Mouse (Mus musculus) stomach, embryonic 14.5 days (tissue): ENCODE results near the gene Polr3b. TPM values are rescaled to one million over a fixed set of nuclear protein-coding genes. Genes with fewer than 3 reads are reported as not detected.

Source experiments
- ATAC-seq: fragments of 200-750 bp; cut with Nextera tagmentation; 2 replicates; pipeline ENCODE4 v1.8.0; 2017; ENCODE audit warnings: low read depth, moderate TSS enrichment; ENCODE audit not compliant: insufficient number of reproducible peaks, insufficient read depth, low FRiP score
- H3K27ac ChIP-seq: fragments of 300-500 bp; sonication (generic); 2 replicates; pipeline ENCODE4 v1.5.1; 2014; ENCODE audit warnings: mild to moderate bottlenecking, low read length, moderate library complexity, mixed read lengths
- H3K27me3 ChIP-seq: fragments of 300-500 bp; sonication (generic); 2 replicates; pipeline ENCODE4 v1.6.1; 2014; ENCODE audit warnings: low read length, control low read depth, mixed read lengths; ENCODE audit not compliant: control insufficient read depth, insufficient read depth
- H3K36me3 ChIP-seq: fragments of 300-500 bp; sonication (generic); 2 replicates; pipeline ENCODE4 v1.6.1; 2014; ENCODE audit warnings: mild to moderate bottlenecking, control low read depth, low read length, moderate library complexity, mixed read lengths; ENCODE audit not compliant: control insufficient read depth, insufficient read depth
- H3K4me1 ChIP-seq: fragments of 300-500 bp; sonication (generic); 2 replicates; pipeline ENCODE4 v1.6.1; 2014; ENCODE audit warnings: low read length, control low read depth, mixed read lengths; ENCODE audit not compliant: control insufficient read depth, insufficient read depth
- H3K4me2 ChIP-seq: fragments of 300-500 bp; sonication (generic); replicated peaks from 2 replicates; pipeline ENCODE4 v1.6.1; 2014; ENCODE audit warnings: low read depth, low read length, control low read depth
- H3K4me3 ChIP-seq: fragments of 300-500 bp; sonication (generic); 2 replicates; pipeline ENCODE4 v1.5.1; 2014; ENCODE audit warnings: low read depth, low read length, control low read depth
- H3K9ac ChIP-seq: fragments of 300-500 bp; sonication (generic); replicated peaks from 2 replicates; pipeline ENCODE4 v1.6.1; 2014; ENCODE audit warnings: low read depth, mild to moderate bottlenecking, control low read depth, low read length, moderate library complexity, mixed read lengths
- H3K9me3 ChIP-seq: fragments of 300-500 bp; sonication (generic); 2 replicates; pipeline ENCODE4 v1.6.1; 2016; ENCODE audit warnings: low read depth, low read length, control low read depth; ENCODE audit not compliant: control insufficient read depth
- WGBS: fragments of 180-500 bp; shearing (Covaris S2); extraction: QIAGEN DNeasy Blood & Tissue Kit; methylation state at CpG from one replicate; pipeline ENCODE4 v1.1.7; 2014; 5-methylcytosine and 5-hydroxymethylcytosine counted together
- polyA plus RNA-seq: library from polyadenylated mRNA; unstranded; fragments of >200 nt; fragmentation: Nextera tagmentation; extraction: Ambion mirVana; gene quantifications from 2 replicates; pipeline ENCODE4 v1.2.1, GENCODE M21; 2014

The Polr3b gene
- polyA plus RNA-seq: 13.7 and 16.9 TPM in 2 replicates

GRCm38 (mm10) chr10:84621826-84622790 is at the start of gene Polr3b:
Polr3b (plus strand) TSS chr10:84622292.
- Histone ChIP-seq H3K9me3 (no peaks in the 10 kb centered on the region), H3K27ac (peak within 1 kb of the TSS; percentile 91), H3K9ac (peak within 1 kb of the TSS; percentile 53; the same call in 1 of the 2 replicates), H3K4me2 (peak within 1 kb of the TSS; percentile 77), H3K36me3 (no peaks in the 10 kb centered on the region), H3K4me3 (peak within 1 kb of the TSS; percentile 53), H3K4me1 (0 out of 2 replicates have a peak, but pooled peaks cover 9% of the 10 kb centered on the region), H3K27me3 (no peaks in the 10 kb centered on the region)
- 8% methylated on average over 53 of the region's 53 CpGs for WGBS
- peak; percentile 96 for ATAC-seq

GRCm38 (mm10) chr10:84573671-84574420 is 48.2 kb upstream of the Polr3b start:
- ATAC-seq: no peak
- no peak overlapping the region for H3K4me2 ChIP-seq
- no peak overlapping the region for H3K9ac ChIP-seq
- no peaks in the 10 kb centered on the region for H3K27me3 ChIP-seq
- no peak overlapping the region for H3K27ac ChIP-seq
- H3K4me3 ChIP-seq: no peak overlapping the region
- no peaks in the 10 kb centered on the region for H3K9me3 ChIP-seq
- H3K36me3 ChIP-seq: no peaks in the 10 kb centered on the region
- WGBS: 66% methylated on average over 5 of the region's 5 CpGs
- no peaks in the 10 kb centered on the region for H3K4me1 ChIP-seq

GRCm38 (mm10) chr10:84576029-84576394 is 46.1 kb upstream of the Polr3b start:
- Histone ChIP-seq H3K36me3 (no peaks in the 10 kb centered on the region), H3K27ac (no peak overlapping the region; the same call in 1 of the 2 replicates), H3K9me3 (no peaks in the 10 kb centered on the region), H3K4me1 (no peaks in the 10 kb centered on the region), H3K4me3 (peak overlapping the region; percentile 88), H3K9ac (no peak overlapping the region), H3K4me2 (peak overlapping the region; percentile 86), H3K27me3 (no peaks in the 10 kb centered on the region)
- 1% methylated on average over 14 of the region's 14 CpGs for WGBS
- peak; percentile 79 for ATAC-seq

- under 1% methylated on average over 44 of the region's 46 CpGs for WGBS
- no peaks in the 10 kb centered on the region for H3K27me3 ChIP-seq
- no peaks in the 10 kb centered on the region for H3K36me3 ChIP-seq
- H3K9me3 ChIP-seq: no peaks in the 10 kb centered on the region
- H3K4me1 ChIP-seq: no peaks in the 10 kb centered on the region; the same call in 1 of the 2 replicates
- H3K27ac ChIP-seq: peak within 1 kb of the TSS; percentile 80
- H3K4me3 ChIP-seq: peak within 1 kb of the TSS; percentile 88
- peak within 1 kb of the TSS; percentile 86 for H3K4me2 ChIP-seq
- H3K9ac ChIP-seq: peak within 1 kb of the TSS; percentile 50
- ATAC-seq: peak; percentile 98
Observed at GRCm38 (mm10) chr10:84576395-84577070, 45.6 kb upstream of the Polr3b start, which contains the start of gene Tcp11l2. Tcp11l2 (plus strand) TSS chr10:84576626.

GRCm38 (mm10) chr10:84577071-84577727 is 44.9 kb upstream of the Polr3b start:
- 0 out of 2 replicates have a peak overlapping the region, but pooled peaks have one; percentile 80 for H3K27ac ChIP-seq
- H3K4me1 ChIP-seq: no peaks in the 10 kb centered on the region; the same call in 1 of the 2 replicates
- H3K27me3 ChIP-seq: no peaks in the 10 kb centered on the region
- H3K36me3 ChIP-seq: no peaks in the 10 kb centered on the region
- H3K9me3 ChIP-seq: no peaks in the 10 kb centered on the region
- H3K4me3 ChIP-seq: peak overlapping the region; percentile 88
- ATAC-seq: peak; percentile 19; the same call in 1 of the 2 replicates
- H3K9ac ChIP-seq: peak overlapping the region; percentile 50
- H3K4me2 ChIP-seq: peak overlapping the region; percentile 86
- WGBS: 2% methylated on average over 38 of the region's 38 CpGs

GRCm38 (mm10) chr10:84578738-84579137 is 43.4 kb upstream of the Polr3b start:
- no peak for ATAC-seq
- Histone ChIP-seq H3K27me3 (no peaks in the 10 kb centered on the region), H3K36me3 (no peaks in the 10 kb centered on the region), H3K27ac (no peak overlapping the region), H3K4me3 (no peak overlapping the region), H3K9ac (no peak overlapping the region), H3K4me2 (no peak overlapping the region), H3K9me3 (no peaks in the 10 kb centered on the region), H3K4me1 (no peaks in the 10 kb centered on the region; the same call in 1 of the 2 replicates)
- 74% methylated on average over 10 of the region's 10 CpGs for WGBS

- Histone ChIP-seq H3K4me3 (no peak overlapping the region), H3K36me3 (no peaks in the 10 kb centered on the region), H3K9me3 (no peaks in the 10 kb centered on the region), H3K27me3 (no peaks in the 10 kb centered on the region), H3K9ac (no peak overlapping the region), H3K4me1 (no peaks in the 10 kb centered on the region; the same call in 1 of the 2 replicates), H3K27ac (no peak overlapping the region), H3K4me2 (no peak overlapping the region)
- ATAC-seq: no peak
- WGBS: 56% methylated on average over 2 of the region's 2 CpGs
Observed at GRCm38 (mm10) chr10:84579527-84579926, 42.6 kb upstream of the Polr3b start.
